Mouse (Mus musculus) A20 (cell line): ENCODE measurements around the gene Nrcam.

Source experiments
- DNase-seq: peaks from one replicate; pipeline ENCODE4 v3.0.0-alpha.2; 2011; ENCODE audit warnings: low read depth, low spot score

Nrcam gene

DNA sequence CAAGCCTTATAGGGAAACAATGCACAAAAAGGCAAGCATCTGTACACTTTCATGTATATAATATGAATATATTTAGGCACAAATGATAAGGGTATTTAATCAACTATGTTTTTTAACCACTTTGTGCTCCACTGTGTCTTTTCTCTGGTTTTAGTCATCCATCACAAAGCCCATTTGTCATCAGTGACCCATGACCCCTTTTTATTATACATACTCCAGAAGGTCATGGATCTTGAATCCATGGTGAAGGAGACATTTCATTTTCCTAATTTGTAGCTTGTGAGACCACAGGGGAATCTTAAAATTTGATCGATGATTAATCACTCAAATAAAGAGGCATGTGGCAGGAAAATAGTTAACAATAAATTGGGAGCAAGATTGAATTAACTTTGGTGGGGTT, 29.2 kb downstream of the Nrcam start:
- DNase-seq = no peak

DNA sequence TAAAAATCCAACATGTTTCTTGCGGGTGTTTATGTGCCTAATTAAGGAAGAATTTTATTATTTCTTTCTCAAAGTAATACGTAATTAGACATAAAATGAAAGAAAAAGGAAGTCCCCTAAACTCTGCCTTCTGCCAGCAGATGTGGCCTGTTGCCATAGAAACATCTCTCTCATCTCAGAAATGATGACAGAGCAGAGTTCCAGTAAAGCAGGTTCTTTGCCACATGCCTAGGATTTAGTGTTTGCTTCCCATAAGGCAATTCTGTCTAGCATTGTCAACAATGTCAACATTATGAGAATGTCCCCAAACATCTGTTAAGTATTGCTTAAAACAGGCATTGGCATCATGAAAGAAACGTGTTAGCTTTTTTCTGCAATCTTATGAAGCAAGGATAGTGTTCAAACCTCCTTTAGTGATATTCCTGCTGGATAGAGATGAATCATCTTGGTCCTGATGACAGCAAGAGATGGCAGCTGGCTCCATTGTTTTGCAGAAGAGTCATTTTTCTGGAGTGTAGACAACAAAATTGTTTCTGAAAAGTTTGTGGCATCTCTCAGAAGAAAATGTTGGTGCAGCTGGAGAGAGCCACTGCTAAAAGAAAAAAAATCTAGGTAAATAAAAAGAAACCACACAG, 42.5 kb downstream of the Nrcam start:
- no peak for DNase-seq

GRCm38 (mm10) chr12:44375956-44376355, 47.3 kb downstream of the Nrcam start:
- no peak for DNase-seq

GRCm38 (mm10) chr12:44378431-44379161, 49.9 kb downstream of the Nrcam start:
- no peak for DNase-seq

- DNase-seq = no peak
Observed at GRCm38 (mm10) chr12:44380805-44381204, 52.1 kb downstream of the Nrcam start.

DNA sequence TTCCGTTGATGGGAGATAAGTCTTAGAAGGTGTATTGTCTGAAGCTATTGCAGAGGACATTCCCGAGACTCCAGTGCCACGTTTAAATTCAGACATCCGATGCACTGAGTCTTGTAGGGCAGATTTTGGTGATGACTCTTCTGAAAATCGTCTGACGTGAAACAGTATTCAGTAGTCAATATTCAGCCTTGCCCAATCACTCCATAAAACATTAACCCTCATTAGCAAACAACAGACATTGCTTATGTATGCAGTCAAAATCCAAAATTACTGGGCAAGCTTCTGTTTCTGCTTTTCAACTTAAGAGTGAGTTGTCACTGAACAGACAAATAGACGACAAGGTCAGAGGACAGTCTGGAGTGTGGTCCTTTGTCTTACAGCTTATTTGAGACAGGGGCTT, 57.7 kb downstream of the Nrcam start:
- DNase-seq = no peak

- no peak for DNase-seq
Observed at GRCm38 (mm10) chr12:44388220-44388619, 59.5 kb downstream of the Nrcam start.

DNA sequence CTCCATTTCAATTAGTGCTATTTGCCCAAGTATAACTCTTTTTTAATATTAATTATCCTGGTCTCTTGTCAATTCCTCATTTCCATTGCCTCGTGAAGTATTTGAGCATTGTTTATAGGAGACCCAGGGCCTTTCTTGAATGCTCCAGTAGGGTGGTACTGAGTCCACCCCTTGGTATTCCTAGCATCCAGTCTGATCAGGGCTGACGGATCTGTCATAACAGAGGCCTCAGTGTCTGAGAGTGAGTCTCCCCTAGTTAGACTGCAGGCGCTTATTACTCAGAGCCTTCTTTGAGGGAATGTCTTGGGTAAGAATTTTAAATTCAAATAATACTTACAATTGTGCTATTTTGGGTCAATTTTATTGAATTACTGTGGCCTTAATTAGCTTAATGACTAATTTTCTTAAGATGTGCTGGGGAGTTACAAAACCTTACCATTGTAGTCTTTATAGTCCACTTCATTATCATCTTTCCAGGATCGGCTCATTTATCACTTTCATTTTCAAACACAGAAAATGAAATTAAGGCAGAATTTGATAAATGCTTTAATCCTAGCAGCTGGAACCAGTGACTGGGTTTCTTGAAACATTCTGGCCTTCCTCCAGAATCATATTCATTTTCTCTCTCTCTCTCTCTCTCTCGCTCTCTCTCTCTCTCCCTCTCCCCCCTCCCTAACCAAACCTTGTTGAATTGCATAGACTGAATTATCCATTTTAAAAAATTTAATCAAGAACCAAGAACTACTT, 61.9 kb downstream of the Nrcam start:
- no peak for DNase-seq

GRCm38 (mm10) chr12:44394901-44395300, 66.2 kb downstream of the Nrcam start:
- no peak for DNase-seq

DNA sequence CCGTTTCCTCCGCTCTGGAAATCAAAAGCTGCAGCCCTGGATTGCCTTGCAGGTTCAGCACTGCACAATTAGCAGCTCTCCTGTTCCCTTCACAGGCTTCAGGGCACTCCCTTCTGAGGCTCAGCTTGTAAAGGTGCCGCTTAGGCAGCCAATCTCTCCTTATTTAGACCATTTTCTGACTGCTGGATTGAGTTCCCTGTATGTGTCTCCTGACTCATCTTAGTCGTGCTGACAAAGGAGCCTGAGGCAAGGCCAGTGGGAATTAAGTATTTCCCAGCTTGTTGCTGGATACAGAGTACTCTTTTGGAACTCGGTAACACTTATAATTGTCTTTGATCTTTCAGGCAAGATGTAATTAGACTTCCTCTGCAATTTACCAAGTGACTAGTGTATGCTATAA, 69.1 kb downstream of the Nrcam start:
- DNase-seq = no peak

GRCm38 (mm10) chr12:44402134-44402533, 73.4 kb downstream of the Nrcam start:
- DNase-seq = no peak

DNA sequence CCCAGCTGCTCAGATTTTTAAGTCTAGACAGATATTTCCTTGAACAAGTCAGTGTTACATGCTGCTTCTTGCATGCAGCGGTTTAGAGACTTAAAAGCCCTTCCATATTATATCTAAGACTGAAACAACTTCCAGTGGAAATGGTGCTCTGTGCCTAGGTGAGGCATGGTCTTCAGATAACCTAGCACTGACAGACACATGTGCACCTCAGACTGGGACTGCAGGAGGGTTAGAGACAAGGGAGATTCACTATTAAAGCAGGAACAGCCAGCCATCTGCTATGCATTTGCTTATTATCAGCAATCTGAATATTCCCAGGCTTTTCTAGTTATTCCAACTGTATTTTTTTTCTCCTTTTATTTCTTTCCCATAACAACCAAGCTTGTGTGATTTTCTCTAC, 74.6 kb downstream of the Nrcam start:
- no peak for DNase-seq

DNA sequence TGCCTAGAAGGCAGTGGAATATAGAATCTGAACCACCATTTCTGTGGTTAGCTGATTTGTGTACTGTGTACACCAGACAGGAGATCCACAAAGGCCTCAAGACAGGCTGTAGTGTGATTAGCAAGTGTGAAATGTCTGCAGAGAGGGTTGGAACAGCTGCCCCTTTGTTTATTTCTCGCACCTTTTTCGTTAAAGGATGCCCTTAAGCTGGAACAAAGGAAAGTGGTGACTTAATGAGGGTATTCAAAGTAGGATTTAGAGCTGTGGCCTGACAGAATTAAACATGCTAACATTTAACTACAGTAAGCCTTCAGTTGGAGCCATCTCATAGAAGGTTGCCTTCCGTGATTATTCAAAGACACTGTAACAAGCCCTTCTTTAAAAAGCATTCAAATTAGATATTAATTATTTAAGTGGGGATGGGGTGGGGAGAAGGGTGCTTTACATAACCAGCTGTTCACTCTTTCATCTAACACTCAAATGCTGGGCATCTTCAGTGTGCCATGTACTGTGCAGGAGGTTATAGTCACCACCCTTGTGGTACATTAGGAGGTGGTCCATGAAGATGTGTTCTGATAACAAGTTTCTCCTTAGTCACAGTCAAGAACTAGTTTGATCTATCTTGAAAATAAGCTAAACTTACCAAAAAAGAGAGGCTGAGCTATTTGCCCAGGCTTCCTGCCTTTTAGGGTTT, 75.2 kb downstream of the Nrcam start:
- no peak for DNase-seq

DNA sequence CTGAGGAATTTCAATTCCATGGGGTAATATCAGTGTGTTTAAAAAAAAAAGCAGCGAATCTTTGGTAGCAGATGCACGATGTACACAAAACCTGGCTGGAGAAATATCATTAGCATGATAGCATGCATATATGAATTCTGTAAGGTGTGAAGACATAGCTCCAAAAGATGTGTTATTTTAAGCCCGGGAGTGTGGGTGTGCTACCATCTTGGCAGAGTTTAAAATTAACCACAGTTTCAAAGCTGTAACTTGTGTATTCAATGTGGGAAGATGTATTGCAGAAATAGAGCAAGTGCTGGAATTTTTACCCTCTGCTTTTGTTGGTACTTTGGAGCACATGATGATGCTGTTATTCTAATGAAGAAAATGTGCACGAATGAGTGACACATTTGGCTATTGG, 81.1 kb downstream of the Nrcam start:
- DNase-seq = no peak

- no peak for DNase-seq
Observed at GRCm38 (mm10) chr12:44411031-44411430, 82.3 kb downstream of the Nrcam start.

- no peak for DNase-seq
Observed at GRCm38 (mm10) chr12:44422154-44422866, 93.6 kb downstream of the Nrcam start.

DNA sequence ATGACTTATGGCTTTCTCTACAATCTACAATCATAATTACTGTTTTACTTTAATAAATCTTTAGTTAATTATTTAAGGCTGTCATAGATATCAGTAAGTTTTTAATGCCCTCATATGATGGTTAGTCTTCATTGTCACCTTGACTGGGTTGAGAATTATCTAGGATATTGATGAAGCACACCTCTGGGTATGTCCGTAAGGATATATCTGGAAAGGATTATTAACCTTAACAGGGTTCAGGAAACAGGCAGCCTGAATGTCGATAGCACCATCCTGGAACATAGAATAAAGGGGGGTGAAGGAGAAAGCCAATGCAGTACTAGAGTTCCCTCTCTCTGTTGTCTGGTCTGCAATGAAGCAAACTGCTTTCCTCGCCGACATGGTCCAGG, 94.2 kb downstream of the Nrcam start:
- DNase-seq = no peak

- DNase-seq = no peak
Observed at GRCm38 (mm10) chr12:44424011-44424410, 95.3 kb downstream of the Nrcam start.

GRCm38 (mm10) chr12:44425040-44425439, 96.4 kb downstream of the Nrcam start:
- DNase-seq = peak; percentile 3

DNA sequence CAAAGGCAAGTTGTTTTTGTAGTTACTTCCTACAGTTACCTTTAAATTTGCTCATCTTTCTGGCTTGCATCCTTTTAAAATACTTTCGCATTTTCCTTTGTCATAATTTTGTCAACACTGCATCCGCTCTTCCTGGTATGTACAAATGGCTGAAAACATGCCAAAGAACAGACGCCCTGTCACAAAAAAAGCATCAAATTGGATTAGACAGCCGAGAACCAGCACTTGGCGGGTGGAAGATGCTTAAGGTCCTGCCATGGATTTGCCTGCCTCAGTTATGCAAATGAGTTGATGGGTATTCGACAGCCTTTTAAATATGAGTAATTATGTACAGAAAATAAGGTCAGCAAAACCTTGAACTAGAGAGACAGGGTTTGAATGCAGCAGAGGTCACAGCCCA, 101.7 kb downstream of the Nrcam start:
- no peak for DNase-seq

- no peak for DNase-seq
Observed at GRCm38 (mm10) chr12:44430996-44431395, 102.3 kb downstream of the Nrcam start.

DNA sequence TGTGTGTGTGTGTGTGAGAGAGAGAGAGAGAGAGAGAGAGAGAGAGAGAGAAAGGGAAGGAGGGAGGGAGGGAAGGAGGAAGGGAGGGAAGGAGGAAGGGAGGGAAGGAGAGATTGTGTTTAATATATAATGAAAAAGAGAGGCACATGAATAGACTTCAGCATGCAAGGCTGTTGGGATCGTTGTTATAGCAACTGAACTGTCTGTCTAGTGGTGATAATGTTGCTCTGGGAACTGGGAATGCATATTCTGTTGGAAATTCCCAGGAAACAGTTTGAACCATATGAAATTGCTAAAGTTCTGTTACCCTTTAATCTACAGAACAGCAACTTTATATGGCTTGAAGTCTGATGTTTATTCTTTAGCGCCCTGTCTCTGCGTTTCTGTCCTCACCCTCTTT, 104.0 kb downstream of the Nrcam start:
- no peak for DNase-seq
